Mouse (Mus musculus) erythroblast, embryonic 14.5 days (primary cell): Measurements from ENCODE around the gene Lsm14a. TPM values are rescaled to one million over a fixed set of nuclear protein-coding genes. Genes with fewer than 3 reads are reported as not detected.
A peak's percentile ranks its signal among the peaks of the same experiment; 100 is the strongest.

Source experiments
- H3K27me3 ChIP-seq: 2 replicates; pipeline ENCODE4 v1.6.1; 2012; ENCODE audit warnings: inconsistent platforms; ENCODE audit not compliant: control insufficient read depth
- H3K36me3 ChIP-seq: 2 replicates; pipeline ENCODE4 v1.6.1; 2012; ENCODE audit warnings: mild to moderate bottlenecking, inconsistent platforms; ENCODE audit not compliant: control insufficient read depth
- H3K4me1 ChIP-seq: 2 replicates; pipeline ENCODE4 v1.6.1; 2012; ENCODE audit warnings: inconsistent platforms; ENCODE audit not compliant: control insufficient read depth
- H3K4me3 ChIP-seq: replicated peaks from 2 replicates; pipeline ENCODE3; 2012; ENCODE audit warnings: moderate library complexity, mild to moderate bottlenecking, inconsistent platforms
- H3K9me3 ChIP-seq: 2 replicates; pipeline ENCODE4 v1.6.1; 2012; ENCODE audit warnings: low read length, inconsistent platforms, mixed read lengths; ENCODE audit not compliant: control insufficient read depth
- GATA1 ChIP-seq: IDR thresholded peaks from 2 replicates; pipeline ENCODE4 v1.6.1; 2012; ENCODE audit warnings: low read length, inconsistent platforms, mixed read lengths
- TAL1 ChIP-seq: IDR thresholded peaks from 3 replicates; pipeline ENCODE4 v1.6.1; 2012; ENCODE audit warnings: low read length, inconsistent platforms, mixed read lengths
- polyA plus RNA-seq: library from polyadenylated mRNA; stranded (reverse); fragments of >175 nt; gene quantifications from 2 replicates; pipeline ENCODE4 v1.2.3, GENCODE M21; 2012

Lsm14a gene
- polyA plus RNA-seq, 1 experiment, result 2.8 TPM

- Histone ChIP-seq H3K9me3 (peaks cover 8% of the 10 kb centered on the region), H3K4me3 (no peak overlapping the region), H3K4me1 (no peaks in the 10 kb centered on the region), H3K36me3 (no peaks in the 10 kb centered on the region), H3K27me3 (no peaks in the 10 kb centered on the region)
- TF ChIP-seq GATA1, result no peak
- TF ChIP-seq TAL1, result no peak
Measured at GRCm38 (mm10) chr7:34324005-34324404, 69.1 kb downstream of the Lsm14a start.

GRCm38 (mm10) chr7:34323351-34323750 lies 69.8 kb downstream of the Lsm14a start:
- no peaks in the 10 kb centered on the region for H3K36me3 ChIP-seq
- H3K27me3 ChIP-seq, result peaks cover under 1% of the 10 kb centered on the region; the same call in 1 of the 2 replicates
- no peaks in the 10 kb centered on the region for H3K4me1 ChIP-seq
- peaks cover 8% of the 10 kb centered on the region for H3K9me3 ChIP-seq
- no peak overlapping the region for H3K4me3 ChIP-seq
- TF ChIP-seq TAL1, result no peak
- TF ChIP-seq GATA1, result no peak

GRCm38 (mm10) chr7:34321958-34322357 lies 71.2 kb downstream of the Lsm14a start:
- no peaks in the 10 kb centered on the region for H3K4me1 ChIP-seq
- TF ChIP-seq TAL1, result no peak
- no peak for TF ChIP-seq GATA1
- H3K27me3 ChIP-seq, result peaks cover 4% of the 10 kb centered on the region; the same call in 1 of the 2 replicates
- no peak overlapping the region for H3K4me3 ChIP-seq
- peaks cover 8% of the 10 kb centered on the region for H3K9me3 ChIP-seq
- H3K36me3 ChIP-seq, result no peaks in the 10 kb centered on the region

GRCm38 (mm10) chr7:34321119-34321518 lies 72.0 kb downstream of the Lsm14a start:
- TF ChIP-seq TAL1, result no peak
- TF ChIP-seq GATA1, result no peak
- no peaks in the 10 kb centered on the region; the same call in 1 of the 2 replicates for H3K4me1 ChIP-seq
- peaks cover 8% of the 10 kb centered on the region for H3K9me3 ChIP-seq
- H3K4me3 ChIP-seq, result no peak overlapping the region
- peaks cover 4% of the 10 kb centered on the region; the same call in 1 of the 2 replicates for H3K27me3 ChIP-seq
- H3K36me3 ChIP-seq, result no peaks in the 10 kb centered on the region

- no peak overlapping the region for H3K4me3 ChIP-seq
- H3K4me1 ChIP-seq, result no peaks in the 10 kb centered on the region; the same call in 1 of the 2 replicates
- H3K9me3 ChIP-seq, result peaks cover 8% of the 10 kb centered on the region
- TF ChIP-seq GATA1 (no peak), TAL1 (no peak)
- no peaks in the 10 kb centered on the region for H3K36me3 ChIP-seq
- H3K27me3 ChIP-seq, result peaks cover 4% of the 10 kb centered on the region; the same call in 1 of the 2 replicates
Measured at GRCm38 (mm10) chr7:34319957-34320356, 73.2 kb downstream of the Lsm14a start.

GRCm38 (mm10) chr7:34319123-34319522 lies 74.0 kb downstream of the Lsm14a start:
- TF ChIP-seq GATA1, result no peak
- no peak for TF ChIP-seq TAL1
- Histone ChIP-seq H3K36me3 (no peaks in the 10 kb centered on the region), H3K4me1 (peaks cover 3% of the 10 kb centered on the region), H3K9me3 (peaks cover 2% of the 10 kb centered on the region), H3K27me3 (peaks cover 4% of the 10 kb centered on the region; the same call in 1 of the 2 replicates), H3K4me3 (no peak overlapping the region)

- Histone ChIP-seq H3K4me1 (peaks cover 10% of the 10 kb centered on the region), H3K36me3 (no peaks in the 10 kb centered on the region), H3K4me3 (no peak overlapping the region), H3K27me3 (peaks cover 4% of the 10 kb centered on the region; the same call in 1 of the 2 replicates), H3K9me3 (no peaks in the 10 kb centered on the region)
- TF ChIP-seq GATA1, result no peak
- TF ChIP-seq TAL1, result no peak
Measured at GRCm38 (mm10) chr7:34317901-34318476, 75.1 kb downstream of the Lsm14a start.

GRCm38 (mm10) chr7:34313443-34313875 lies 79.7 kb downstream of the Lsm14a start, which contains the start of gene 4931406P16Rik:
4931406P16Rik (minus strand) TSS chr7:34313551.
- Histone ChIP-seq H3K9me3 (no peaks in the 10 kb centered on the region), H3K36me3 (peaks cover 21% of the 10 kb centered on the region), H3K4me3 (peak within 1 kb of the TSS; percentile 97), H3K27me3 (peaks cover 4% of the 10 kb centered on the region; the same call in 1 of the 2 replicates), H3K4me1 (peaks cover 46% of the 10 kb centered on the region)
- TF ChIP-seq TAL1 (no peak), GATA1 (no peak)

GRCm38 (mm10) chr7:34312786-34313442 lies 80.2 kb downstream of the Lsm14a start:
- peaks cover 48% of the 10 kb centered on the region for H3K4me1 ChIP-seq
- H3K9me3 ChIP-seq, result no peaks in the 10 kb centered on the region
- H3K27me3 ChIP-seq, result no peaks in the 10 kb centered on the region
- H3K36me3 ChIP-seq, result peaks cover 23% of the 10 kb centered on the region
- H3K4me3 ChIP-seq, result peak overlapping the region; percentile 97
- TF ChIP-seq GATA1, result peak; percentile 54
- peak; percentile 48 for TF ChIP-seq TAL1
